Mouse (Mus musculus): Measurements from ENCODE around the gene Rprm.
A peak's percentile ranks its signal among the peaks of the same experiment; 100 is the strongest.

Gene Rprm

GRCm38 (mm10) chr2:54085430-54086087 is at the start of gene Rprm:
Gene Rprm, minus strand, starts transcription at chr2:54085552.
- peak; percentile 95 for DNase-seq (ENCODE audit: extremely low spot score, low spot score)

GRCm38 (mm10) chr2:54119305-54119704 is 34.0 kb upstream of the Rprm start:
- no peak for DNase-seq (ENCODE audit: extremely low spot score, low spot score)

GRCm38 (mm10) chr2:54118881-54119280 is 33.5 kb upstream of the Rprm start:
- DNase-seq (ENCODE audit: extremely low spot score, low spot score): no peak

GRCm38 (mm10) chr2:54111294-54111693 is 25.9 kb upstream of the Rprm start:
- DNase-seq (ENCODE audit: extremely low spot score, low spot score): no peak

- no peak for DNase-seq (ENCODE audit: extremely low spot score, low spot score)
Measured at GRCm38 (mm10) chr2:54106232-54106726, 20.9 kb upstream of the Rprm start.

- DNase-seq (ENCODE audit: extremely low spot score, low spot score): no peak
Measured at GRCm38 (mm10) chr2:54099939-54100338, 14.6 kb upstream of the Rprm start.

GRCm38 (mm10) chr2:54092616-54093015 is 7.3 kb upstream of the Rprm start:
- no peak for DNase-seq (ENCODE audit: extremely low spot score, low spot score)

GRCm38 (mm10) chr2:54086254-54086653 is 902 bp upstream of the Rprm start:
- DNase-seq (ENCODE audit: extremely low spot score, low spot score): no peak

GRCm38 (mm10) chr2:54084737-54085429 is 469 bp downstream of the Rprm start:
- DNase-seq (ENCODE audit: extremely low spot score, low spot score): no peak

GRCm38 (mm10) chr2:54083861-54084736 is 1.3 kb downstream of the Rprm start:
- peak; percentile 64 for DNase-seq (ENCODE audit: extremely low spot score, low spot score)

GRCm38 (mm10) chr2:54078961-54079360 is 6.4 kb downstream of the Rprm start:
- no peak for DNase-seq (ENCODE audit: extremely low spot score, low spot score)

- no peak for DNase-seq (ENCODE audit: extremely low spot score, low spot score)
Measured at GRCm38 (mm10) chr2:54071526-54071925, 13.8 kb downstream of the Rprm start.

GRCm38 (mm10) chr2:54062421-54062820 is 22.9 kb downstream of the Rprm start:
- no peak for DNase-seq (ENCODE audit: extremely low spot score, low spot score)

GRCm38 (mm10) chr2:54061039-54061438 is 24.3 kb downstream of the Rprm start:
- DNase-seq (ENCODE audit: extremely low spot score, low spot score): no peak
